Mouse (Mus musculus): Measurements from ENCODE around the gene Mcf2l.

DNA sequence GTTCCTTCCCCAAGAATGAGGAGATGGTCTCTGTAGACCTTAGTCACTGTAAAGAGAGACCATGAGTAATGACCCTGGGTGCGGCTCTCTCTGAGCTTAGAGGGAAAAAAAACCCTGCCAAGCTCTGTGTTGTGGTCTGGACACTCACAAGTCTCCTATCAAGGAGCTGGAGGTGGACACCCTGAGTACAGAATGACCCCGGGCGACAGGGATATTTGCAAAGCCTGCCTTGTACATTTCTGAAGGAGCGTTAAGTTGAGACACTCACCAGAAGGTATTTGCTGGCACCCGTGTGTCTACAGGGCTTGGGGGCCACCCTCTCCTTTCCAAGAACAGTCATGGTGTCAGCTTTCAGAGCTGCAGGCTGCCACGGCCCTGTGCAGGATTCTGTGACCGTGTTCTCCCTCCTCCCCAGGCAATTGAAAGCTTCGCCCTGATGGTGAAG is 123.2 kb downstream of the Mcf2l start:
- TF ChIP-seq CTCF (IDR thresholded peaks at IDR 0.05; ENCODE audit: extremely low read depth, insufficient read depth, low read length) = no peak
- TF ChIP-seq POLR2A (IDR thresholded peaks at IDR 0.05; ENCODE audit: extremely low read depth, insufficient read depth, low read length) = no peak

Measured in cortical plate, adult 2 months (tissue).